Mouse (Mus musculus) limb, embryonic 12.5 days (tissue): ENCODE data around the gene 4930438A08Rik. TPM values are rescaled to one million over a fixed set of nuclear protein-coding genes. Genes with fewer than 3 reads are reported as not detected.
"Not testable (repeated sequence)": the region's sequence is repeated elsewhere in the genome, so short reads cannot be mapped to it uniquely, and the experiment has no call there.

ENCODE experiments used
- ATAC-seq: fragments of 200-750 bp; cut with Nextera tagmentation; 2 replicates; pipeline ENCODE4 v1.8.0; 2017; ENCODE audit warnings: low read depth, moderate TSS enrichment; ENCODE audit not compliant: insufficient number of reproducible peaks, insufficient read depth, low FRiP score, low TSS enrichment
- H3K27ac ChIP-seq: fragments of 300-500 bp; sonication (generic); 2 replicates; pipeline ENCODE4 v1.5.1; 2016; ENCODE audit warnings: mild to moderate bottlenecking, moderate library complexity
- H3K27me3 ChIP-seq: fragments of 300-500 bp; sonication (generic); 2 replicates; pipeline ENCODE4 v1.6.1; 2016; ENCODE audit warnings: mild to moderate bottlenecking, moderate library complexity
- H3K36me3 ChIP-seq: fragments of 300-500 bp; sonication (generic); 2 replicates; pipeline ENCODE4 v1.6.1; 2016; ENCODE audit warnings: mild to moderate bottlenecking, moderate library complexity
- H3K4me1 ChIP-seq: fragments of 300-500 bp; sonication (generic); replicated peaks from 2 replicates; pipeline ENCODE4 v1.6.1; 2016
- H3K4me2 ChIP-seq: fragments of 300-500 bp; sonication (generic); 2 replicates; pipeline ENCODE4 v1.6.1; 2016; ENCODE audit warnings: mild to moderate bottlenecking, moderate library complexity
- H3K4me3 ChIP-seq: fragments of 300-500 bp; sonication (generic); replicated peaks from 2 replicates; pipeline ENCODE4 v1.5.1; 2016; ENCODE audit warnings: mild to moderate bottlenecking
- H3K9ac ChIP-seq: fragments of 300-500 bp; sonication (generic); replicated peaks from 2 replicates; pipeline ENCODE4 v1.6.1; 2016; ENCODE audit warnings: mild to moderate bottlenecking, moderate library complexity
- H3K9me3 ChIP-seq: fragments of 300-500 bp; sonication (generic); 2 replicates; pipeline ENCODE4 v1.6.1; 2016; ENCODE audit warnings: mild to moderate bottlenecking, moderate library complexity
- WGBS: fragments of 180-500 bp; shearing (Covaris S2); methylation state at CpG from one replicate; pipeline ENCODE4 v1.1.7; 2016; 5-methylcytosine and 5-hydroxymethylcytosine counted together
- polyA plus RNA-seq: library from polyadenylated mRNA; unstranded; fragments of >200 nt; fragmentation: Nextera tagmentation; extraction: Ambion mirVana; gene quantifications from 2 replicates; pipeline ENCODE4 v1.2.1, GENCODE M21; 2016

4930438A08Rik gene
- polyA plus RNA-seq, 1 experiment from 2014 or later: not detected

- ATAC-seq, H3K9me3 ChIP-seq, H3K27ac ChIP-seq, H3K4me3 ChIP-seq, H3K27me3 ChIP-seq, H3K36me3 ChIP-seq, H3K9ac ChIP-seq, H3K4me2 ChIP-seq: not testable (repeated sequence)
- H3K4me1 ChIP-seq: peaks cover 17% of the 10 kb centered on the region
- WGBS: 88% methylated on average over 8 of the region's 8 CpGs
Measured at GRCm38 (mm10) chr11:58305299-58305698, 30.7 kb downstream of the 4930438A08Rik start.

- H3K9ac ChIP-seq: peak within 1 kb of the TSS; percentile 78
- peak; percentile 40 for ATAC-seq
- 0 out of 2 replicates have a peak, but pooled peaks cover 4% of the 10 kb centered on the region for H3K36me3 ChIP-seq
- WGBS: under 1% methylated on average over 34 of the region's 34 CpGs
- peak within 1 kb of the TSS; percentile 78 for H3K27ac ChIP-seq
- peaks cover 17% of the 10 kb centered on the region for H3K4me1 ChIP-seq
- no peaks in the 10 kb centered on the region for H3K27me3 ChIP-seq
- H3K4me3 ChIP-seq: peak within 1 kb of the TSS; percentile 54
- H3K9me3 ChIP-seq: no peaks in the 10 kb centered on the region
- H3K4me2 ChIP-seq: peak within 1 kb of the TSS; percentile 88
Measured at GRCm38 (mm10) chr11:58306860-58307308, 32.3 kb downstream of the 4930438A08Rik start, which contains the start of gene Zfp692. TSS of gene Zfp692 (plus strand) at chr11:58307069.

- peaks cover 17% of the 10 kb centered on the region for H3K4me1 ChIP-seq
- peak overlapping the region; percentile 78 for H3K9ac ChIP-seq
- H3K4me3 ChIP-seq: peak overlapping the region; percentile 54
- peak overlapping the region; percentile 88 for H3K4me2 ChIP-seq
- no peaks in the 10 kb centered on the region for H3K9me3 ChIP-seq
- WGBS: under 1% methylated on average over 42 of the region's 42 CpGs
- H3K27ac ChIP-seq: peak overlapping the region; percentile 78
- 0 out of 2 replicates have a peak, but pooled peaks cover 8% of the 10 kb centered on the region for H3K36me3 ChIP-seq
- ATAC-seq: peak; percentile 67
- H3K27me3 ChIP-seq: no peaks in the 10 kb centered on the region
Measured at GRCm38 (mm10) chr11:58307411-58308080, 32.9 kb downstream of the 4930438A08Rik start.

GRCm38 (mm10) chr11:58308661-58309060 lies 34.1 kb downstream of the 4930438A08Rik start:
- no peak overlapping the region for H3K27ac ChIP-seq
- ATAC-seq: no peak
- peaks cover 14% of the 10 kb centered on the region for H3K4me1 ChIP-seq
- no peaks in the 10 kb centered on the region for H3K27me3 ChIP-seq
- H3K9me3 ChIP-seq: no peaks in the 10 kb centered on the region
- 91% methylated on average over 9 of the region's 9 CpGs for WGBS
- no peak overlapping the region for H3K4me2 ChIP-seq
- 0 out of 2 replicates have a peak, but pooled peaks cover 14% of the 10 kb centered on the region for H3K36me3 ChIP-seq
- H3K9ac ChIP-seq: no peak overlapping the region
- H3K4me3 ChIP-seq: no peak overlapping the region

GRCm38 (mm10) chr11:58314069-58314468 lies 39.5 kb downstream of the 4930438A08Rik start:
- Histone ChIP-seq H3K9me3 (no peaks in the 10 kb centered on the region), H3K4me3 (no peak overlapping the region), H3K9ac (no peak overlapping the region), H3K27me3 (no peaks in the 10 kb centered on the region), H3K4me1 (no peaks in the 10 kb centered on the region), H3K36me3 (peaks cover 61% of the 10 kb centered on the region), H3K27ac (no peak overlapping the region), H3K4me2 (no peak overlapping the region)
- no peak for ATAC-seq
- WGBS: 92% methylated on average over 6 of the region's 6 CpGs

GRCm38 (mm10) chr11:58315536-58316168 lies 41.1 kb downstream of the 4930438A08Rik start:
- Histone ChIP-seq H3K4me2 (no peak overlapping the region), H3K9me3 (no peaks in the 10 kb centered on the region), H3K36me3 (peaks cover 70% of the 10 kb centered on the region), H3K27me3 (no peaks in the 10 kb centered on the region), H3K4me3 (no peak overlapping the region), H3K27ac (no peak overlapping the region), H3K4me1 (no peaks in the 10 kb centered on the region), H3K9ac (no peak overlapping the region)
- 91% methylated on average over 5 of the region's 5 CpGs for WGBS
- ATAC-seq: no peak

GRCm38 (mm10) chr11:58316344-58316743 lies 41.7 kb downstream of the 4930438A08Rik start:
- Histone ChIP-seq H3K9ac (no peak overlapping the region), H3K27ac (no peak overlapping the region), H3K27me3 (no peaks in the 10 kb centered on the region), H3K9me3 (no peaks in the 10 kb centered on the region), H3K4me2 (no peak overlapping the region), H3K4me3 (no peak overlapping the region), H3K4me1 (no peaks in the 10 kb centered on the region), H3K36me3 (peaks cover 70% of the 10 kb centered on the region)
- WGBS: 81% methylated on average over 17 of the region's 17 CpGs
- no peak for ATAC-seq

- H3K27ac ChIP-seq: no peak overlapping the region
- peaks cover 70% of the 10 kb centered on the region for H3K36me3 ChIP-seq
- WGBS: 70% methylated on average over 28 of the region's 28 CpGs
- 0 out of 2 replicates have a peak, but pooled peaks cover 4% of the 10 kb centered on the region for H3K4me1 ChIP-seq
- H3K27me3 ChIP-seq: no peaks in the 10 kb centered on the region
- ATAC-seq: no peak
- H3K4me2 ChIP-seq: no peak overlapping the region
- no peaks in the 10 kb centered on the region for H3K9me3 ChIP-seq
- no peak overlapping the region for H3K4me3 ChIP-seq
- H3K9ac ChIP-seq: no peak overlapping the region
Measured at GRCm38 (mm10) chr11:58316768-58317390, 42.3 kb downstream of the 4930438A08Rik start.

GRCm38 (mm10) chr11:58322824-58323569 lies 48.4 kb downstream of the 4930438A08Rik start:
- Histone ChIP-seq H3K9me3 (0 out of 2 replicates have a peak, but pooled peaks cover 6% of the 10 kb centered on the region), H3K27me3 (no peaks in the 10 kb centered on the region), H3K4me2 (peak overlapping the region; percentile 83), H3K36me3 (peaks cover 34% of the 10 kb centered on the region), H3K9ac (peak overlapping the region; percentile 85), H3K4me3 (peak overlapping the region; percentile 79), H3K27ac (peak overlapping the region; percentile 96), H3K4me1 (peaks cover 19% of the 10 kb centered on the region)
- peak; percentile 98 for ATAC-seq
- under 1% methylated on average over 63 of the region's 63 CpGs for WGBS

- H3K9me3 ChIP-seq: 0 out of 2 replicates have a peak, but pooled peaks cover 6% of the 10 kb centered on the region
- no peak for ATAC-seq
- 10% methylated on average over 24 of the region's 24 CpGs for WGBS
Measured at GRCm38 (mm10) chr11:58323570-58324340, 49.2 kb downstream of the 4930438A08Rik start.

More at GRCm38 (mm10) chr11:58323570-58324340, 49.2 kb downstream of the 4930438A08Rik start:
- Histone ChIP-seq H3K4me2 (peak overlapping the region; percentile 83), H3K4me1 (peaks cover 23% of the 10 kb centered on the region), H3K27me3 (no peaks in the 10 kb centered on the region), H3K36me3 (peaks cover 29% of the 10 kb centered on the region), H3K27ac (peak overlapping the region; percentile 96), H3K9ac (peak overlapping the region; percentile 85), H3K4me3 (peak overlapping the region; percentile 79)
